Mouse (Mus musculus): ENCODE data around the gene Lexm.

The Lexm gene

GRCm38 (mm10) chr4:106624271-106624670 is 7.2 kb upstream of the Lexm start:
- DNase-seq (ENCODE audit: low spot score): no peak

DNA sequence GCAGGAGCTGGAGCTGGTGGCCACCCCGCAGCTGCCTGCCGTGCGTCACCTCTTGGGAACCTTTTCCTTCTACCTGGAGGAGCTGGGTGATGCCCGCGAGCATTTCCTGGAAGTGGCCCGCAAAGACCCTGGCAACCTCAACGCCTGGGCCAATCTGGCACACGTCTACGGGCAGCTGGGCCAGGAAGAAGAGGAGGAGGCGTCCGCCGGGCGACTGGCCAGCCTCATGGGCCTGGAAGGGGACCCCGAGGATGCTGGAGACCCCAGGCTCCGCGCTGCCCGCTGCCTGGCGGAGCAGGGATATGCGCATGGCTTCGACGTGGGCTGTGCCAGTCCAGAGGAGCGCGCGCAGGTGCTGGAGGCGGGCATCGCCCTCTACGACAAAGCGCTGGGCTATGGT is 5.7 kb upstream of the Lexm start:
- no peak for DNase-seq (ENCODE audit: low spot score)

DNA sequence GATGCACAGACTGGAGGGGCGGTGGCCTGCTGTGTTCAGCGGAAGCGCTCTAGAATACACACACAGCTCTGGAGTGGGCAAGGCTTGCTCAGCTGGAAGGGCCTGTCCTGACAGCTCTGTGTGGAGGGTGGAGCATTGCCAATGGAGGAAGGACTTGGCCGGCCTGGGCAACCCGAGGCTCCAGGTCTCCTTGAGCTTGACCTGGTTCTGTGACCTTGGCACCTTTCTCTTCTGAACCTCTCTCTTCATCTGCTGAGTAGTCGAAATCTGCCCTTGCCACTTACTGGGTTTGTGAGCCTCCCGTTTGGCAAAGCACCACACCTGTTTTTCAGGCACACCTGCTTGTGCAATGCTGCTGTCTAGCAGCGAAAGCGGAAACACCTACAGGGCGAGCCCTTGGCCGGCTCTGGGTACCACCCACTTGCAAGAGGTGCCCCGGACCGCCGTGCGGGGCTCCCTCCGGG is 5.0 kb upstream of the Lexm start, which contains the start of gene Ttc22:
Ttc22 (plus strand) TSS at position 403 of the 464 bp plus-strand sequence.
- DNase-seq (ENCODE audit: low spot score): no peak

GRCm38 (mm10) chr4:106621428-106621827 is 4.4 kb upstream of the Lexm start:
- no peak for DNase-seq (ENCODE audit: low spot score)

GRCm38 (mm10) chr4:106618898-106619297 is 1.9 kb upstream of the Lexm start:
- DNase-seq (ENCODE audit: low spot score): no peak

- DNase-seq (ENCODE audit: low spot score): no peak
Observed at GRCm38 (mm10) chr4:106615637-106616036, 1.4 kb downstream of the Lexm start.

DNA sequence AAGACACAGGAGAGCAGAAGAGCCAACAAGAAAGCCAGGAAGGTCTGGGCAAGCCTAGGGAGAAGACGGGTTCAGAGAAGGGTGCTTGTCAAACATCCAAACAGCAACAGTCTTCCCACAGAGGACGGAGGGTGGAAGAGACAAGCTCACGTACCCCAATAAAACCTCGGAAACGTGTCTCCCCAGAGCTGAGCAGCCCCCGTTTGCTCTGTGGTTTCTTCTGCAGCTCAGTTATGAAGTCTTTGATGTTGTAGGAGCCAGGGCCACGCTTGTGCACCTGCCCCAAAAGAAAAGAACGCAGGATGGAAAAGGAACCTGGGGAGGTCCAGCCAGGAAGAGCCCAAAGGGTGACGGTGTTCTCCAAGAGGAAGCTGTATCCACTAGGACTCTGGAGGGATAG is 2.2 kb downstream of the Lexm start:
- no peak for DNase-seq (ENCODE audit: low spot score)

DNA sequence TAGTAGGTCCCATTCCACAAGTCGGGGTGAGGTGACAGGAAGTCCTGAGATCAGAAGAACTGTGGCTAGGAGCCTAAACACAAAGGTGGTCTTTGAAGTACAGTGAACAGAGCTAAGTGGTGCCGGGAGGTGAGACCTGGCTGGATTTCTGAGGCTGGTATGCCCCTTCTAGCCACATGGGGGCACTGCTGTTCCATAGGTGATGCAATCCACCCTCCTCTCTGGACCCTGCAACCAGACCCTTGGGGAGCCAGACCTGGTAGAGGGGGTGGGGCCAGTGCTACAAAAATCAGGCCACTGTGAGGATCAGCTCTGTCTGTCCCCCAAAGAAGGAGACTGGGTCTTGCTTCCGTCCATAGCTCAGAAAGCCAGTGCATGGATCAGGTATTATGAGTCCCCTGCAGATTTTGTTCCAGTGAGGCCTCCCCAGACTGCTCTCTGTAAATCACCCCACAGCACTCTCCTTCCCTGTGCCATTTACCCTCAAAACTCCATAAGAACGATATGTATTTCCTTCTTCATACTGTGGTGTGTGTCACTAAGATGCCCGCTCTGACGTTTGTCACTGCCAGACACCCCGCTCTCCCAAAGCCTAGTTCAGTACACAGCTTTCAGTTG is 2.8 kb downstream of the Lexm start:
- DNase-seq (ENCODE audit: low spot score): no peak

GRCm38 (mm10) chr4:106613560-106613959 is 3.5 kb downstream of the Lexm start:
- DNase-seq (ENCODE audit: low spot score): no peak

DNA sequence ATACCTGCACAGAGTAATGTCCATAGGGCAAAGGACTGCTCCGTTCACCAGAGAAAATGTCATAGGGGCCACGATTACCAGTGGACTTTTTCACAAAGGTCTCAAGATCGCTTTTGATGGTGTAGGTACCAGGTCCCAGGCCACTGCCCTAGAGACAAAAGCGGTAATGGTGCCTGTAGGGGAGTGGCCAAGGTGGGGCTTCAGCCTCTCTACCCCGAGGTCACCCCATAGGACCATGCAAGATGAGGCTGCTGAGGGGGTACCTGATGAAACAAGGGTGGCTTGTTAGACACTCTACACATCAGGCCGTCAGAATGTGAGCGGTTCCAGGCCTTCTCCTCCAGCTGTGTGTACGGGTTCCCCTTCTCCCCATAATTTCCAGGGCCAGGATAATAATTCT is 3.9 kb downstream of the Lexm start:
- DNase-seq (ENCODE audit: low spot score): no peak

GRCm38 (mm10) chr4:106607905-106608304 is 9.1 kb downstream of the Lexm start:
- DNase-seq (ENCODE audit: low spot score): no peak

GRCm38 (mm10) chr4:106606639-106607554 is 10.1 kb downstream of the Lexm start:
- no peak for DNase-seq (ENCODE audit: low spot score)

DNA sequence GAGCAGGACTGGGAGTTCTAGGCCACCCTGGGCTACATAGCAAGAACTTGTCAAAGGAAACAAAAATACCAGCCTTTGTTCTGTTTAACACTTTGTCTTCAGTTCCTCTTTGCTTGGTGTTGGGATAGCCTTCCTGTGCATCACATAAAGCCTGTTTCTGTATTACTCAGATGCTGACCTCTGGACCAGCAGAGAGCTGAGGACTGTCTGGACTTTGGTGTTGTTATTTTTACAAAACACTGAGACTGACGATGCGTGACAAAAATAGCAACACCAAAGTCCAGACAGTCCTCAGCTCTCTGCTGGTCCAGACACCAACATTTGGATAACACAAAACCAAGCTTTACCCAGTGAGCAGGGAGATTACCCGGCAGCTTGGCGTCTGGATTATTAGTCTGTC is 16.3 kb downstream of the Lexm start:
- DNase-seq (ENCODE audit: low spot score): no peak

DNA sequence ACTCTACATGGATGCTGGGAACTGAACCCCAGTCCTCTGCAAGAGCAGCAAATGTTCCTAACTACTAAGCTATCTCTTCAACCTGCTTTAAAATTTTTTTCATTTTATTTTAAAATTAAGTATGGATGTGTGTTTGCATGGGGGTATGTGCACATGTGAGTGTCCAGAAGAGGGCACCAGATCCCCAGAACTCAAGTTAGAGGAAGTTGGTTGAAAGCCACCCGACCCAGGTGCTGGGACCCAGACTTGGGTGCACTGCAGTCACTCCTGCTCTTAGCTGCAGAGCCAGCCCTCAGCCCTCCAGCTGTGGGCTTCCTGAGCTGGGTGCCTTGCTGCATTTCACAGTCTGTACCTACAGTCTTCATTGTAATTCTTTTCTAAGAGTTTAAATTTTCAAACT is 17.6 kb downstream of the Lexm start:
- no peak for DNase-seq (ENCODE audit: low spot score)

- no peak for DNase-seq (ENCODE audit: low spot score)
Observed at GRCm38 (mm10) chr4:106597741-106598140, 19.3 kb downstream of the Lexm start.

GRCm38 (mm10) chr4:106597055-106597454 is 20.0 kb downstream of the Lexm start:
- no peak for DNase-seq (ENCODE audit: low spot score)

GRCm38 (mm10) chr4:106596200-106596599 is 20.8 kb downstream of the Lexm start:
- no peak for DNase-seq (ENCODE audit: low spot score)

- no peak for DNase-seq (ENCODE audit: low spot score)
Observed at GRCm38 (mm10) chr4:106593636-106594035, 23.4 kb downstream of the Lexm start.

DNA sequence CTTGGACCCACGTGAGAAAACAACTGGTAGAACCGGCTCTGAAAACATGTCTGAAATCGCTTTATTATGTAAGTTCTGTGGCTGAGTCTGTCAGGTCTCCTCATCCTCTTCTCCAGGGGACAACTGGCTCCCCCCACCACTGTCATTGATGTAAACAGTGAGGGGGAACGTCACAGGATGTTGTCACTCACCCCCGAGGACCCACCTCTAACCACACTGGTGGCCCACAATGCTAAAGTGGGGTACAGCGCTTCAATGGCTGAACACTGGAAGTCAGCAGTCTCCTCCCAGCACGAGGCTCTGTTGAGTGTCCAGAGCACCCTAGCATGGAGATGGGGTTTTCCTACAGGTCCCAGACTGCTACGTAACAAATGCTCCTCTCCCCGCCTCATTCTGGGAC is 26.2 kb downstream of the Lexm start:
- DNase-seq (ENCODE audit: low spot score): no peak

DNA sequence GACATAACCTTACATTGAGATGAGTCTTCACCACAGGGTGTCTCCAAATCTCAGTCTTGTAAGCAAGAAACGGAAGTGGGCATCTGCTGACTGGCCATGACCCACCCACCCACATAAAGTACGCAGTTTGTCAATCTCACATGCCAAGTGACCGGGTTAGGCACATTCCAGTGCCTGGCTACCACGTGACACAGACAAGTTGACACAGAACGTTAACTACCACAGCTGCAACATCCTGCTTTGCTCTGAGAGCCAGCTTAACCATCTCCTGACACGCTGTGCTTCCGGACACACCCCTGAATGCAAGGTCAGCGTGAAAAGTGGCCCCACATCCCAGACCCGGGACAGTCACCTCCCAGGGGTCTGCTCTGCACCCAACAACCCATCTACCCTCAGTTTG is 26.9 kb downstream of the Lexm start:
- no peak for DNase-seq (ENCODE audit: low spot score)

DNA sequence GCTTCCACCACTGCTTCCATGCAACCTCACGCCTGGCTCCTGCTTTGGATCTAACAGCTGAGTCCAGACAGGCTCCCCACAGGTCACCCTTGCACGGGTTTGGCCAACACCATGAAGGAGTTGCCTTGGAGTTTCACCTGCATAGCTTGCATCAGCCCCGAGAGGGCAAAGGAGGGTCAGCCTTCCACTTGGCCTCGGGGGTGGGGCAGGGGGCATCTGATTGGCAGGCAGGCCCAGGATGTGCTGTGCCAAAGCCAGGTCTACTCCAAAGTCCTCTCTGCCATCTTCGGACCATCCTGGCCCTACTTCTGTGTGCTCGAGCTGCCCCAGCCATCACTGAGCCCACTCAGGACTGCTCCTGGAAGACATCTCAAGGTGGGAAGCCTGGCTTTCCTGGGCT is 30.0 kb downstream of the Lexm start:
- no peak for DNase-seq (ENCODE audit: low spot score)

- DNase-seq (ENCODE audit: low spot score): no peak
Observed at GRCm38 (mm10) chr4:106584665-106585064, 32.4 kb downstream of the Lexm start.

DNA sequence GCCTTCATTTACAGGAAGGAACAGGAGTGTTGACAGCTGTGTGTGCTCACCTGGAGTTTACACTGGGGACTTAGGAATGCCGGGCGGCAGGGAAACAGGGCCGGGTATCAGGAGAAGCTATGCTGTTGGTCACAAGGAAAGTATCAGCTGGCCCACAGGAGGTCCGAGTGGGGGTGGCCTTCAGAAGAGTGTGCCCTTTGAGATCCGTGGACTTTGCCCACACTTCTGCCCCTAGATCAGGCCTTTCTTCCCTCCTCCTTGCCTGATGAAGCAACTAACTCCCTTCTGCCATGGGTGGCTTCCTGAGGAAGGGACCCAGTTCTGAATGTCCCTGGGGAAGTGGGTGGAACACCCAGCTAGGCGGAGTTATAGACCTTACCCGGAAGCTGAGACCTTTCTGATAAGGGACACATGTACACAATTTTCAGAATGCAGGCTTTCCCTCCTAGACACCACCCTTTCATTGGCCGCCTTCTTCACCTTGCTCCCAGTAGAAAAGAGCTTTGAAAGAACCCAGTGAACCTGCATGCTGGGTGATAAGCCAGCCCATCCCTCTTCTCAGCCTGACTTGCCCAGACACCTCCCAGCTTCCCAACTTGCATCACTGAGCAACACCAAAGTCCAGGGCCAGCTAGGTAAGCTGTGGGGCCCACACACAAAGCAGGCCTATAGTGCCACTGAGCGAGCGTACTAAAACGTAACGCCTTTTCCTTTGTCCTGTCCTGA is 34.5 kb downstream of the Lexm start:
- DNase-seq (ENCODE audit: low spot score): no peak
